Mouse (Mus musculus) kidney, adult 8-10 months (tissue): ENCODE data around the gene Insig2.

ENCODE experiments used
- DNase-seq, 2 experiments: peaks; one replicate each; pipeline ENCODE4 v3.0.0; 2022

Insig2 gene

GRCm38 (mm10) chr1:121332485-121332884 is at the start of gene Insig2:
Insig2 (minus strand) TSS chr1:121332589.
- no peak for DNase-seq

- no peak for DNase-seq
Observed at GRCm38 (mm10) chr1:121381562-121381961, 49.2 kb upstream of the Insig2 start.

GRCm38 (mm10) chr1:121380033-121380432 is 47.6 kb upstream of the Insig2 start:
- DNase-seq: no peak

GRCm38 (mm10) chr1:121377901-121378300 is 45.5 kb upstream of the Insig2 start:
- no peak for DNase-seq

- no peak for DNase-seq
Observed at GRCm38 (mm10) chr1:121377410-121377809, 45.0 kb upstream of the Insig2 start.

- DNase-seq: no peak
Observed at GRCm38 (mm10) chr1:121373631-121374030, 41.2 kb upstream of the Insig2 start.

- DNase-seq: no peak
Observed at GRCm38 (mm10) chr1:121372656-121373055, 40.3 kb upstream of the Insig2 start.

- DNase-seq: no peak
Observed at GRCm38 (mm10) chr1:121371449-121371848, 39.1 kb upstream of the Insig2 start.

- DNase-seq: no peak
Observed at GRCm38 (mm10) chr1:121367257-121367656, 34.9 kb upstream of the Insig2 start.

- DNase-seq: no peak
Observed at GRCm38 (mm10) chr1:121360561-121360960, 28.2 kb upstream of the Insig2 start.

GRCm38 (mm10) chr1:121359680-121360079 is 27.3 kb upstream of the Insig2 start:
- DNase-seq: no peak

GRCm38 (mm10) chr1:121353779-121354178 is 21.4 kb upstream of the Insig2 start:
- no peak for DNase-seq

GRCm38 (mm10) chr1:121351037-121351436 is 18.6 kb upstream of the Insig2 start:
- no peak for DNase-seq

GRCm38 (mm10) chr1:121350616-121351015 is 18.2 kb upstream of the Insig2 start:
- no peak for DNase-seq

GRCm38 (mm10) chr1:121348875-121349847 is 16.8 kb upstream of the Insig2 start:
- no peak for DNase-seq

GRCm38 (mm10) chr1:121343966-121344365 is 11.6 kb upstream of the Insig2 start:
- no peak for DNase-seq

- DNase-seq: no peak
Observed at GRCm38 (mm10) chr1:121335789-121336188, 3.4 kb upstream of the Insig2 start.

- no peak for DNase-seq
Observed at GRCm38 (mm10) chr1:121333986-121334703, 1.8 kb upstream of the Insig2 start.

GRCm38 (mm10) chr1:121330621-121331020 is 1.8 kb downstream of the Insig2 start:
- no peak for DNase-seq

GRCm38 (mm10) chr1:121329391-121329790 is 3.0 kb downstream of the Insig2 start:
- DNase-seq: peak in 1 of 2 experiments; percentile 32

- no peak for DNase-seq
Observed at GRCm38 (mm10) chr1:121328193-121328555, 4.2 kb downstream of the Insig2 start.

- peak; percentile 88 to 93 for DNase-seq
Observed at GRCm38 (mm10) chr1:121327344-121328192, 4.8 kb downstream of the Insig2 start.
